Mouse (Mus musculus) right cerebral cortex, adult 2 months (tissue): Measurements from ENCODE around the gene Prmt1.
"Not testable (repeated sequence)": the region's sequence is repeated elsewhere in the genome, so short reads cannot be mapped to it uniquely, and the experiment has no call there.

Experiments
- DNase-seq, 2 experiments: peaks; one replicate each; pipeline ENCODE4 v3.0.0; 2021 to 2022; ENCODE audit warnings: low spot score in 2 of 2

Prmt1 gene

GRCm38 (mm10) chr7:44986192-44986878, at the start of gene Prmt1:
Gene Prmt1, minus strand, starts transcription at chr7:44986568.
- DNase-seq, result peak; percentile 98

- no peak for DNase-seq
These were observed 49.3 kb upstream of the Prmt1 start for GRCm38 (mm10) chr7:45035631-45036030.

GRCm38 (mm10) chr7:45033722-45034359, 47.5 kb upstream of the Prmt1 start:
- no peak for DNase-seq

GRCm38 (mm10) chr7:45030857-45031256, 44.5 kb upstream of the Prmt1 start:
- no peak for DNase-seq

- no peak for DNase-seq
These were observed 43.6 kb upstream of the Prmt1 start for GRCm38 (mm10) chr7:45029995-45030394.

GRCm38 (mm10) chr7:45028351-45028750, 42.0 kb upstream of the Prmt1 start:
- DNase-seq, result no peak

- no peak for DNase-seq
These were observed 41.4 kb upstream of the Prmt1 start for GRCm38 (mm10) chr7:45027761-45028160.

GRCm38 (mm10) chr7:45026256-45026655, 39.9 kb upstream of the Prmt1 start:
- no peak for DNase-seq

- no peak for DNase-seq
These were observed 39.3 kb upstream of the Prmt1 start for GRCm38 (mm10) chr7:45025601-45026220.

- no peak for DNase-seq
These were observed 38.2 kb upstream of the Prmt1 start for GRCm38 (mm10) chr7:45024281-45025248.

GRCm38 (mm10) chr7:45023711-45024110, 37.3 kb upstream of the Prmt1 start:
- not testable (repeated sequence) for DNase-seq

GRCm38 (mm10) chr7:45020225-45020624, 33.9 kb upstream of the Prmt1 start:
- DNase-seq, result no peak

- DNase-seq, result no peak
These were observed 32.7 kb upstream of the Prmt1 start for GRCm38 (mm10) chr7:45019031-45019571.

- peak; percentile 82 for DNase-seq
These were observed 31.1 kb upstream of the Prmt1 start, which contains the start of gene Rras for GRCm38 (mm10) chr7:45017242-45018061. Gene Rras, plus strand, starts transcription at chr7:45017961.

- DNase-seq, result no peak
These were observed 30.4 kb upstream of the Prmt1 start for GRCm38 (mm10) chr7:45016761-45017160.

- peak; percentile 100 for DNase-seq
These were observed 29.7 kb upstream of the Prmt1 start, which contains the start of gene Scaf1 for GRCm38 (mm10) chr7:45015957-45016612. Gene Scaf1, minus strand, starts transcription at chr7:45016363.

- no peak for DNase-seq
These were observed 29.1 kb upstream of the Prmt1 start for GRCm38 (mm10) chr7:45015344-45015956.

- DNase-seq, result no peak
These were observed 27.7 kb upstream of the Prmt1 start for GRCm38 (mm10) chr7:45014096-45014451.

GRCm38 (mm10) chr7:45013366-45014095, 27.2 kb upstream of the Prmt1 start:
- DNase-seq, result no peak
